Mouse (Mus musculus): ENCODE measurements around the gene Ccdc9b.

GRCm38 (mm10) chr2:118772158-118772874 is 9.9 kb upstream of the Ccdc9b start, which contains the start of gene Phgr1:
- TF ChIP-seq CTCF (IDR thresholded peaks at IDR 0.05; ENCODE audit: low read depth) (no peak), EP300 (IDR thresholded peaks at IDR 0.05; ENCODE audit: low read depth) (no peak)

Data from liver, embryonic 14.5 days (tissue).